Mouse (Mus musculus): ENCODE data around the gene Nosip.

Nosip gene

DNA sequence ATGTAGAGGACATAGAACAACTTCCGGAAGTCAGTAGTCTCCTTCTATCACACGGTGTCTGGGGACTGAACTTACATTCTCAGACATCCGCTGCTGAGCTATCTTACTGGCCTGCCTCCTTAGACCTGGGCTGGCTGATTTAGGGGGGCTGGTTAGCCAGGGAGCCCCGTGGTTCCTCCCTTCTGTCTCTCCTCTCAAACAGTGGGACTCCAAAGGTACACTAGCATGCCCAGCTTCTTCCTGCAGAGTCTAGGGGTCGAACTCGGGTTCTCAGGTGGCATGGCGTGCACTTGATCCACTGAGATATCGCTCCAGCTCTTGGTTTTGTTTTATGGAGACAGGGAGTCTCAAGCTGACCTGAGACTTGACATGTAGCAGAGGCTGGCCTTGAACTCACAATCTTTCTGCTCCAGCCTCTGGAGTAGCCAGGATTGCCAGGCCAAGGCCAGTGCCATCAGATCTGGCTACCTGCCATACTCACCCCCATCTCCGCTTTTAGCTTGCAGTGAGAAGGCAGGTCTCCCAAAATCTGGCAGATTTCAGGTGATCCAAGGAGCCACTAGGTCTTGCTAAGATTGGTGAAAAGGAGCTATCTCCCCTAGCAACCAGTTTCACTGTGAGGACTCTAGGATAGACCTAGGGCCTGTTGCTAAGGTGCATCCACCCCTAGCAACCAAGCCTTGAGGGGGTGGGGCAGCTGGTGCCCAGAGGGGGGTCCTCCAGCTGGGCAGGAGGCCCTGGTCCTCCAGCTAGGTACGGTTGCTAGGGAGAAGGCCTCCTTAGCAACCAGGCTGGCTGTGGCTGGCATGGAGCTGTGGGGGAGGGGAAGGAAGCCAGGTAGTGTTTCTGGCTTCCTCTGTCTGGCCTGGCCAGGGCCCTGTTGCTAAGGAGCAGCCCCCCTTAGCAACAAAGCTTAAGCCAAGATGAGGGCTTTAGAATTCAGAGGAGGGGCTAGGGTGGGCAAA, 3.3 kb upstream of the Nosip start:
- peak; percentile 31 for DNase-seq (ENCODE audit: low read depth, low spot score)

GRCm38 (mm10) chr7:45060632-45061122, 1.6 kb upstream of the Nosip start:
- DNase-seq (ENCODE audit: low read depth, low spot score): no peak

GRCm38 (mm10) chr7:45061532-45062075, 625 bp upstream of the Nosip start:
- DNase-seq (ENCODE audit: low read depth, low spot score): no peak

GRCm38 (mm10) chr7:45067190-45067999, 5.2 kb downstream of the Nosip start:
- DNase-seq (ENCODE audit: low read depth, low spot score): no peak

DNA sequence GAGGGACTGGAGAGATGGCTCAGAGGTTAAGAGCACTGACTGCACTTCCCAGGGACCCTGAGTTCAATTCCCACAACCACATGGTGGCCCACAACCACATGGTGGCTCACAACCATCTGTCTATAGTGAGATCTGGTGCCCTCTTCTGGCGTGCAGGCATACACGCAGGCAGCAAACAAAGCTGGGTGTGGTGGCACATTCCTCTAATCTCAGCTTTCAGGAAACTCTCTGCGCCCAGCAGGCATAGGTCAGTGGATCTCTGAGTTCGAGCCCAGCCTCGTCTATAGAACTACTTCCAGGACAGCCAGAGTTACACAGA, 5.7 kb downstream of the Nosip start:
- DNase-seq (ENCODE audit: low read depth, low spot score): peak; percentile 53

DNA sequence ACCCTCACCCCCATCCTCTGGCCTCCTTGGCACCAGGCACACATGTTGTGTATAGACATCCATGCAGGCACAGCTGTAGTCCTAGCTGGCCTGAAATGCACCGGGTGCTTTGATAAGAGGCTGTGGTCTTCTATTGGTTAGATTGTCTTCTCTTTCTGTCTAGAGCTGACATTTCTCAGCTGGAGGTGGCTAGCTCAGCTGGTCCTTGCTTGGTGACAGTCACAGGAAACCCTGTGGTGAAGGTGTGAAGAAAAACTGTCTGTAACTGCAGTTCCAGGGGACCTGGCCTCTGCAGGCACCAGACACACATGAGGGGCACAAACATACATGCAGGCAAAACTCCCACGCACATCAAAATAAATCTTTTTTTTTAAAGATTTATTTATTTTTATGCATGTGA, 7.4 kb downstream of the Nosip start:
- DNase-seq (ENCODE audit: low read depth, low spot score): no peak

GRCm38 (mm10) chr7:45072230-45072629, 10.0 kb downstream of the Nosip start:
- peak; percentile 62 for DNase-seq (ENCODE audit: low read depth, low spot score)

DNA sequence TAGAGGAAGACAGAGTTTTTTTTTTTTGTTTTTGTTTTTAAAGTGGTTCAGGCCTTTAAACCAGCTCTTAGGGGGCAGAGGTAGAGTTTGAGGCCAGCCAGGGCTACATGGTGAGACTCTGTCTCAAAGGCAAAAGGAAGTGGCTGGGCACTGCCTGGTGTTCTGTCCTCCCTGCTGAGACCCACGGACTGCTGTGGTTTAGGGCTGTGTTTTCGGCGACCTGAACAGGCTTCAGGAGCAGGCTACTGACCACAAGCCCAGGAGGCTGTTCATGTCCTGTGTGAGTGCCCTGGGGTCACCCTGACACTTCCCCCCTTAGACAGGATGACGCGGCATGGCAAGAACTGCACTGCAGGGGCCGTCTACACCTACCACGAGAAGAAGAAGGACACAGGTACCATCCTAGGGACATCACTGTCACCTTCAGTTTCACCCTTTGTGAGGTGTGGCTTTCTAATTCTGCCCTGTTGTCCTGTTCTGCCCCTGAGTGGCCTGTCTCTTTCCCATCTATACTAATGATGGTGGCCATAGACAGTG, 11.0 kb downstream of the Nosip start:
- DNase-seq (ENCODE audit: low read depth, low spot score): no peak

DNA sequence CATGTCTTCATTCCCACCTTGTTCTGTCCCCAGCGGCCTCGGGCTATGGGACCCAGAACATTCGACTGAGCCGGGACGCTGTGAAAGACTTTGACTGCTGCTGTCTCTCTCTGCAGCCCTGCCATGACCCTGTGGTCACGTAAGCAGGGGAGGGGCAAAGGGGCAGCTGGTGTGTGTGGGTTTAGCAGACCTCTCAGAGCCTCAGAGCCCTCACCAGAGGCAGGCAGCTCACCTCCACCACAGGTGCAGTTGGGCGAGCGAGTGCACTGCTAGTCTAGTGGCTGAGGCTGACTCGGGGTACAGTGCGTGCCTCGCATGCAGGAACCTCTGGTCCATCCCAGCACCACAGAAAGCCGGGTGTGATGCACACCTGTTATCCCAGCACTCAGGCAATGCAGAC, 11.7 kb downstream of the Nosip start:
- DNase-seq (ENCODE audit: low read depth, low spot score): no peak

DNA sequence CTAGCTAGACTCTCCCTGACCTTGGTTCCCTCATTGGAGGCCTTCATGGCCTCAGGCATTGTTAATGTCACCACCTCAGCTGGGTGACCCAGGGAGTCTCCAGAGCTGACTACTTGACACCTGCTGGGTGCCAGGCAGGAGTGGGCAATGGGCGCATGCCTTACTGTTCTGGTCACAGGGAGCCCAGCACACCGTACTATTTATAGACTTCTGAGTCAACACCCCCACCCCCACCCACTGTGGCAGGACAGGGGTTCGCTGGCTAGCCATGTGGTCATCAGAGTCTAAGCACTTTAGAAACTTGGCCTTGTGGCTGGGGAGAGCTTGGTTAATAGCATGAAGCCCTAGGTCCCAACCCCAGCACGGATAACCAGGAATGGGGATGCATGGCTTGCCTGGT, 13.2 kb downstream of the Nosip start:
- no peak for DNase-seq (ENCODE audit: low read depth, low spot score)

GRCm38 (mm10) chr7:45076501-45076900, 14.3 kb downstream of the Nosip start:
- DNase-seq (ENCODE audit: low read depth, low spot score): no peak

- no peak for DNase-seq (ENCODE audit: low read depth, low spot score)
These were observed 15.1 kb downstream of the Nosip start for GRCm38 (mm10) chr7:45077322-45077721.

GRCm38 (mm10) chr7:45077829-45078228, 15.6 kb downstream of the Nosip start:
- DNase-seq (ENCODE audit: low read depth, low spot score): no peak

DNA sequence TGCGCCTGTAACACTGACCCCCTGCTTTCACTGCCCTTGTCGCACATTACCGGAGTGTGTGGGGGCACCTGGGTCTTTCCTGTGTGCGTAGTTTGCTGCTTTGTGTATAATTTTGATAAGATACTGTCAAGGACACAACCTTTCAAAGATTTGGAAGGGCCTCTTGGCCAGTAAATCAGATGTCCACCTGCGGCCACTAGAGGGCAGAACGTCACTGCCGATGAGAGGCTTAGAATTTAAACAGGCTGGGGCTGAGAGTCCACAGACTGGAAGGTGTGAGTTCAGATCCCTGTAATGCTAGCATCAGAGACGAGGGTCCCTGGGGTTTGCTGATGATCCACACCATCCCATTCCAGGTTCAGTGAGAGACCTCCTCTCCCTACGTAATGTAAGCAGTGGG, 16.3 kb downstream of the Nosip start:
- peak; percentile 77 for DNase-seq (ENCODE audit: low read depth, low spot score)

DNA sequence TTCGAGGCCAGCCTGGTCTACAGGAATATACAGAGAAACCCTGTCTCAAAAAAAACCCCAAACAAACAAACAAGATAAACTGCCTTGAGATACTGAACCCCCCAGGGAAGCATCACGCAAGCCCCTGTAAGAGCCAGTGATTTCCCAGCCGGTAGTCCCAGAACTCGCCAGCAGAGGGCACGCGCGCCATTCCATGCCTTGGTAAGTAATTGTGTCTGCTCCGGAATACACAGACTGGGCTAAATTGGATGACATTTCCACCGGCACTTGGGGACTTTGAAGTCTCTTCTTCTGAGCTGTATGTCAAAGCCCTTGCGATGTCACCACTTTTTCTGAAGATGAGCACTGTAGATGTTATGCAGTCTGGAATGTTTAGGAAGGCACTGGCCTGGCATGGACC, 17.6 kb downstream of the Nosip start:
- DNase-seq (ENCODE audit: low read depth, low spot score): peak; percentile 92

- DNase-seq (ENCODE audit: low read depth, low spot score): no peak
These were observed 18.8 kb downstream of the Nosip start for GRCm38 (mm10) chr7:45081016-45081415.

DNA sequence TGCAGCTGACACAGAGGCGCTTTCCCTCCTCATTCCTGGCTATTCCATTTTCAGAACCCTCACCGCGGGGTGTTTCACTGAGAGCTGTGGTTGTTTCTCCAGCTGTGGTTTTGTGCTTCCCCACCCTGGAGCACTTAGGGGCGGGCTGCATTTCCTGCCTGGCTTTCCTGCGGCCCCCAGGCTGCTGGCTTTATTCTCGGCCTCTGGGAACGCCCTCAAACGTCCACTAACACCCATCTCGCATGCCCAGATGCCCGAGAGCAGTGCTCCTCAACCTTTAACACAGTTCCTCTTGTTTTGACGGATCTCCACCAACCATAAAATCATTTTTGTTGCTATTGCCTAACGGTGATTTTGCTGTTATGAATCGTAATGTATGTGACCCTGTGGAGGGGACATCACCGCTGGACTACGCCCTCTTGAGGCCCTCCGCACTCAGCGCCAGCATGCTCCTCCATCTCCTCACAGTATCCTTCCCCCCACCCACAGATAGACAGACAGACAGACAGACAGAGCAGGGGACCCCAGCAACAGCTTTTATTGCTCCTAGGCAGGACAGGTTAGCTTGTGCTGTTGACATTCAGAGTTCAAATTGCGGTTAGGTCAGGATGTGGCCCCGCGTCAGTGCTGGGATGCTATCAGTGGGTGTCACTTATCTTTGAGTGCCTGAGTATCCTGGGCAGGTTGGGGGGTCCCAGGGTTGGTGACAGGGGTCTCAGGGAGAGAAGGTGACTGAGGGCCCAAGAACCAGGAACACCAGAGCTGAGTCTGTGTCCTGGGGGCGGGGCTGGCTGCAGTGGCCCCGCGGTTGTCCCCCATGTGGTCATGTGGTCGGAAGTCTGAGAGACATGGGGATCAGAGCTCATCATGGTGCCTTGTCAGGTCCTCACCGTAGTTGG, 20.4 kb downstream of the Nosip start:
- DNase-seq (ENCODE audit: low read depth, low spot score): peak; percentile 24

GRCm38 (mm10) chr7:45083300-45083890, 21.2 kb downstream of the Nosip start:
- DNase-seq (ENCODE audit: low read depth, low spot score): no peak

DNA sequence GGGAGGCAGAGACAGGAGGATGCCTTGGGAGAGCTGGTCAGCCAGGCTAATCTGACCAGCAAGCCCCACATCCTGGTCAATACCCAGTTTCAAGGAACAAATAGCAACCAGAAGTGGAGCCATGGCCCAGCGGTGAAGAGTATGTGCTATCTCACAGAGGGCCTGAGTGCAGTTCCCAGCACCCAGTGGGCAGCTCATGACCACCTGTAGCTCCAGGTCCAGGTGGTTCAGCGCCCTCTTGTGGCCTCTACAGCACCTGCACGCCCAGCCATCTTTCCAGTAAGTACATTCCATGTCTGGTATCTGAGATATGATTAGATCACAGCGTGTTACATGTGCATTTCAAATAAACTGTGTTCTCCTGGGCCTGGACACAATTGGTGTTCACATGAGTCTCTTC, 23.9 kb downstream of the Nosip start:
- no peak for DNase-seq (ENCODE audit: low read depth, low spot score)

- DNase-seq (ENCODE audit: low read depth, low spot score): no peak
These were observed 26.4 kb downstream of the Nosip start for GRCm38 (mm10) chr7:45088597-45088996.

Measured in brain, adult 2 months (tissue).